Mouse (Mus musculus) gastrocnemius, postnatal 4 days (tissue): ENCODE data around the gene Cenpq. TPM values are rescaled to one million over a fixed set of nuclear protein-coding genes. Genes with fewer than 3 reads are reported as not detected.

ENCODE experiments used
- DNase-seq, 2 experiments: peaks; one replicate each; pipeline ENCODE4 v3.0.0; 2021 to 2022; ENCODE audit warnings: low spot score in 2 of 2, mixed read lengths in 2 of 2
- long read RNA-seq, 2 experiments: library from polyadenylated mRNA; stranded (forward); transcript quantifications; one replicate each; pipeline ENCODE4 v2.0.0; 2021
- total RNA-seq, 2 experiments: library from RNA; stranded (reverse); gene quantifications; 2 replicates each; pipeline ENCODE4 v1.2.3; 2021

Gene Cenpq
- 1 to 10 TPM; 7.7 to 9.8 TPM for total RNA-seq
- long read RNA-seq, experiment 1, transcript Cenpq-201 (9 exons, 1,942 nt) = major isoform, 9 of 11 reads
- long read RNA-seq, experiment 1, partial matches to known transcripts = 0 of 11 reads
- long read RNA-seq, experiment 1, other reads (novel, unspliced or antisense) = 2 of 11 reads
- long read RNA-seq, experiment 2, transcript Cenpq-201 (9 exons, 1,942 nt) = major isoform, 9 of 10 reads
- long read RNA-seq, experiment 2, partial matches to known transcripts = 0 of 10 reads
- long read RNA-seq, experiment 2, other reads (novel, unspliced or antisense) = 1 of 10 reads

DNA sequence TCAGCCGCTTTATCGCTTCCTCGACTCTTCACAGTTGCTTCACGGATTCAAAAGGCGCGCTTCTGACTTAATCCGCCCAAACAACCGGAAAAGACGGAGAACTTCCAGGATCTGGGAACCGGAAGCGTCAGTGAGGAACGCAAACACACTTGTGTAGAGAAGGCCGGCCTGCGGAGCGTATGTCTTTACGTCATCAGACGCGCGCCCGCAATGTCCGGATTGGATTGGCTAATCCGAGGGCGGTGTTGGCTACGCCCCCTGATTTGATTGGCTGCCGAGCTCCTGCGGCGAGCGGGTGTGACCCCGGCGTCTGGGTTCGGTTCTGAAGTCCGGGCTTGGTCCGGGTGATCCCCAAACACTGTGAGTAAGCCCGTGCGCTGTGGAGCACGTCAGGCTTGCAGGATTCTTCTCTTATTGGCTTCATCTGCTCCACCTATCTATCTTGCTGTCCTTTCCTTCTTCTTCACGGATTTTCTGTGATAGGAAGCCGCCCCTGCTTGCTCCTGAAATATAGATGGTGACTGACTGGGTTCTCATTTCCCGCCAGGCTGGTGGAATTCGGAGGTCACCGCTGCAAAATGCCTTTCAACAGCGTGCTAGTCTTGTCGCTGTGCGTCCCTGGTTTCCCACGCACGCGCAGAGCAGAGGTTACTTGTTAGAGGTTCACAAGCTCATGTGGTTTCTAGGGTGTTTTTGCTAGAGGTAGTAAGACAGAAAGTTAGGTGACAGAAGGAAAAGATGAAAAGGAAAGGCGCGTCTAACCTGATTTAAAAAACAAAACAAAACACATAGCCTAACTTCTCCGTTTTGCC lies at the start of gene Cenpq, which contains the start of gene Mut:
TSS of gene Cenpq (minus strand) at position 628 of the 812 bp plus-strand sequence.
TSS of gene Mut (plus strand) at position 266 of the 812 bp plus-strand sequence.
- DNase-seq = peak; percentile 95 to 99

DNA sequence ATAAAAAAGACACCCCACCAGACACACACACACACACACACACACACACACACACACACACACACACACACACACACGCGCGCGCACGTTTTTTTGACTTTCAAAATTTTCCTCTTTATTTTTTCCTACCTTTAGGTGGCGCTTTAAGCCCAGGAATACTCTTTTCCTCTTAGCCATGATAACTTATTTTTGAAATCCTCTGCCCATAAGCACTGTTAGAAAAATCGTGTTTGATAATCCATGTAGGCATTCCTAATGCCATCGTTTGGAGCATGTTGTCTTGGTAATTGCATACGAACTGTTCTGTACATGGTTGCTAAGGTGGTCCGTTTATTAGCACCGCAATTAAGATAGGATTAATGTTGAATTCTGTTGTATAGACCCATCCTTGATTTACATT lies 43.1 kb upstream of the Cenpq start:
- no peak for DNase-seq

DNA sequence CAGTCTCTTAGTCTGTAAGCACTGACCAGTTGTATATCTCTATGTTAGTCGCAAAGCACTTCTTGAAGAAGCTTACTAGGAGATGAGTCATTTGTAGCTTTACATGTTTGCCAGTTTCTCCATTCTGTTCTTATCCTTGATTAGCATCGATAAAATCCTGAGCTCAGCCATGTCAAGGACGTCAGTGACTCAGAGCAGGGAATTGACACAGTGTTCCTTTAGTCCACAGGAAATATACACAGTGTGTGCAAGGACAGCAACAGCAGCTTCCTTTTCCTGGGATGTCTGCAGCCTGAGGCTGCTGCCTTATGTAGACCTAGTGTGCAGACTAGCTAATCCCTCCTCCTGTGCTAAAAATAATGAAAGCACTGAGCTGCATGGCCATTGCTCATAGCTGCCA lies 13.7 kb upstream of the Cenpq start:
- DNase-seq = no peak

DNA sequence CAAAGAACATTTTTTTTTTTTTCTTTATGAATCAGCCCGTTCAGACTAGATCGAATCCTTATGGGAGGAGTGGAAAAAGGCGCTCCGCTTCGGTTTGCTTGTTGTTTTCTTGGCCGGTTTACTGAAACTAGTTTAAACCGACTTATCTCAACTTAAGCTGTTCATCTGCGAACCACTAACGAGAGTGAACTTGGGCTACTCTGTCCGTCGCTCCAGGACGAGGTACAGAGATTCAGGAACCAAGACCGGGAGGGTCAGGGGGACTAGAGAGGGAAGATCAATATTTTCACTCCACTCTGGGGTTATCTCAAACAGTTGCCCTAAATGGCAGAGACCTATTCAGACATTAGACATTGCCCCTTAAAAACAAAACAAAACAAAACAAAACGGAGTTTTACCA lies 862 bp downstream of the Cenpq start:
- no peak for DNase-seq

DNA sequence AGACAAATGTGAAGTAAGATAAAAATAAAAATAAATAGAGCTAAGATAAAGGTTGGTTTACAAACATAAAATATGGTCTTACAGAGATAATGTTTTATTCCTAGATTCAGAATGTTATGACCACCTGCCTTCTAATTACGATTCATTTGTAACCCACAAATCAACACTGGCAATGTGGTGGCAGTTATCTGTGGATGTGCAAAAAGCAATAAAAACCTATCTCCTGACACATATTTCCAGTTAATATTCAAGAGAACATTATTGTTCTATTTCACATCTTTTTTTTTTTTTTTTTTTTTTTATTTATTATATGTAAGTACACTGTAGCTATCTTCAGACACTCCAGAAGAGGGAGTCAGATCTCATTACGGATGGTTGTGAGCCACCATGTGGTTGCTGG lies 19.3 kb downstream of the Cenpq start:
- no peak for DNase-seq

DNA sequence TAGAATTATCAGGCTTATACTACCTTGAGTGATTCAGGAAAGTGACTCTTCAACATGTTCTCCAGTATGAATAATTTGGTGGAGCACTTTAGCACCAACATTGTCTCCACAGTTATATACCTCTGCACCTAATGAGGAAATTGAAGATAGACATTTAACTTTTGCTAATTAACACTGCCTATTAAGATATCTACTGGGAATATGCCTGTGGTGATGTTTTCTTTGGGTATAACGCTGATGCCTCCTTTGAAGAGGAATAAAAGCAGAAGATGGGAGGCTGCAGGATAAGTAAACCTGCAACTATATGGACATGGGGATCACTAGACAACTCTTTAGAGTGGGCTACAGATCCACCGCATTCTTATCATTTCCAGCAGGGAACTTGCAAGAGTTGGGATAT lies 20.6 kb downstream of the Cenpq start, which contains the start of gene Glyatl3:
TSS of gene Glyatl3 (minus strand) at position 101 of the 400 bp plus-strand sequence.
- no peak for DNase-seq

DNA sequence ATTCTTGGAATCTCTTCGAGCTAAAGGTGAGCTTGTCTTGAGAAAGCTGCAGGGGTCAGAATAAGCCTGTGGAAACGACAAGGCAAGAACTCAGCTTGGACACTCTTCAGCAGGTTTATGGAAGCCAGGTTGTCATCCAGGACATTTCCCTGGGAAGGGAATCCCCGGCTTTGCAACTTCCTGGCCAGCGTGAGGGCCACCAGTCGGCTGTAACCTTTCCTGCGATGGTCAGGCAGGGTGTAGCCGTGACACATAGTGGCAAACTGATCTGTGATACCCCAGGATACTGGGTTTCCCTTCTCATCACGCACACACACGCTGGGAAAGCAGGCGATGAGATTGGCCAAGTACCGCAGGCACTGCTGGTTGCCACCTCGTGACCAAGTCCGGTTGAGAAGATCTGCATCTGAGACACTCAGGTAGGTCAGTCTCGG lies 30.1 kb downstream of the Cenpq start:
- no peak for DNase-seq

DNA sequence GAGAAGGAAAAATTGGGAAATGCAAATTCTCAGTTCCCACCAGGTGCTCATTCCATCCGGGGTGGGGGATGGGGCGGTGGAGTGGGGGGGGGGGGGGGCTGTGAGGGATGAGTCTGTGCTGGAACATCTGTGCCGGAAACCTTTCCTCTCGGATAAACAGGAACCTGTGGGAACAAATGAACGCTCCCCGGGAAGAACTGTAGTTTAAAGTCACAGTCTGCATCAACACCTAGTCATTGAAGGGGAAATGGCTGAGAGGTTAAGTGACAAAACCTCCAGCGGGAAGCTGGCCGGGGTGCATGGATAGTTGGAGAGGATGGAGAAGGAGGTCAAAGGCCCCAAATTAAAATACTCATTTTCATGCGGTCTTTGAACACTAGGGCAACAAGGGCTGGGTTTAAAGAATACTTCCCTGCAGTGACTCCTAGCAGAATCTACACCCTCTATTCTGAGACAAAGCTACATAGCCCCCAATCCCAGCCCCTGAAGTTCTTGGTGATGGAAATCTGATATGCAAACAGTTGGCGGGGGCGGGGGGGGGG lies 30.7 kb downstream of the Cenpq start:
- DNase-seq = no peak

DNA sequence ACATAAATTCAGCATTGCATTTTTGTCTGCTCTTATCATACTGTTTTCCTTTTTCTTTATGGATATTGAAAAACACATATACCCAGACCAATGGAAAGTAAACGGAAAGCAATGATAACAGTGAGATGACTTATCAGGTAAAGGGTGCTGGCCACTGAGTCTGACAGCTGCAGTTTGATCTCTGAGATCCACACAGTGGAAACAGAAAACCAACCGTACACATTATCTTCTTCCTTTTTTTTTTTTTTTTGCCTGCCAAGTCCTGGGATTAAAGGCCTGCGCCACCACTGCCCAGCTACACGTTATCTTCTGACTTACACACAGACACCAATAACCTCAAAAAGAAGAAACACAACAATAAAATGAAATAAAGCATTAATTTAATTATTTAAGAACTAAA lies 31.5 kb downstream of the Cenpq start:
- DNase-seq = no peak

DNA sequence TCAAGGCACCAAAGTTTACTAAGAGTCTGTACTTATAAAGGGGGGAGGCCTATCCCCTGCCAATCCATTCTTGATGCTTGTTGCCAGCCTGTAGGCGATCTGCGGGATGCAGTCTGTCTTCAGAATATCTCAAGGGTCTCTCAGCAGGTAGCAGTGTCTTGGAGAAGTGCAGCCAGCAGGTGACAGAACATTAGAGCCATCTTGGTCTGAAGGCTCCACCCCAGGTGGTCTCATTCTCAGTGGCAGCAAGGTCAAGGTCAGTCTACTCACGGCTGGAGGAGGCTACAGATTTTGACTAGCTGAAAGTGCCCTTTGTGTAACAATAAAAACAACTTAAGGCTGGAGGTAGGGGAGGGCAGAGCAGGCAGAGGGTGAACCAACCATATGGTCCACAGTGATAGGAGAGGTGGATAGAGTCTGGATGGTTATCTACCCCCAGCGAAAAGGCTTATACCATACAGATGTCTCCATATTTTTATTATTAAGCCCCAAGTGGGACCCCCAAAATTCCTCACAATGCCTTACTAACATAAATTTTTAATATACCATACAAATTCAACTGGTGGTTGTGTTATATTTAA lies 35.0 kb downstream of the Cenpq start:
- no peak for DNase-seq

DNA sequence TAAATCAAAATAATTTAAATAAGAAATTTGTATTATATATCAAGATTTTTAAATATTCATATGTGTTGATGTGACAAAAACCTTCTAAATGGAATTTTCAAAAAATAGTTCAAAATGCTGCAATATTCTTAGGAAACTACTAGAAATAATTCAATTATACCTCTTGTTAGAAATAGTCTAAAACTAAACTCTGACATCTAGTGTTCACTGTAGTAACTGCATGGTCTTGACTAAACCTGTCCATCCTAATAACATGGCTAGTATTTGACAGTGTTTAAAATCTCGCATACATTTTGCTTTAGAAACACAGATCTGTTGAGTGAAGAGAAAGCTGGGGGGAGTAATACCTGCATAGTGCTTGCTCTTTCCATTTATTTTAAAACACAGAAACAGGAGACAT lies 38.0 kb downstream of the Cenpq start:
- no peak for DNase-seq

DNA sequence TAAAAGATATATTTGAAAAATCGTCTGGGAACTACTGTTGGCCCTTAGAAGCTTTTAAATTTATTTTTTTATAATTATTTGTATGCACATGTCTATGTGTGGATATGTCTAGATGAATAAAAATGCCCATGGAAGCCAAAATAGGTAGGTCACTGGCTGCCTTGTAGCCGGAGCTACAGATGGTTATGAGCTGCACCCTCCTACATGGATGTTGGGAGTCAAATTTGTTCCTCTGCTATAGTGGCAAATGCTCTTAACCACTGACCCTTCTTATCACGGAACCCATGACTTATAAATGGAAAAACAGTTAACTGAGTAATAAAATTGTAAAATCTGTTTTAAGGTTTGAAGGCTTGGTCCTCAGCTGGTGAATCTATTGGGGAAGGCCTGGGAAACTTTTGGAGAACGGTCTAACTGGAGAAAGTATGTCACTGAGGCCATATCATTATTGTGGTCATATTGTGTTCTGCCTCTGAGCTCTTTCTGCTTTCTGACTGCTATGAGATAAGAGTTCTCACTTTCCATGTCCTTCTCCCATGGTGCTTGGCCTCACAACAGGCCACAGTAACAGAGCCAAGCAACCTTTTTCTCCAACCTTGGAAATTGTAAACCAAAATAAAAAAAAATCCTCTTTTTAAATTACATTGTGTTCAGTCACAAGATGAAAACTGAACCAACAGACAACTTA lies 46.9 kb downstream of the Cenpq start:
- DNase-seq = no peak

DNA sequence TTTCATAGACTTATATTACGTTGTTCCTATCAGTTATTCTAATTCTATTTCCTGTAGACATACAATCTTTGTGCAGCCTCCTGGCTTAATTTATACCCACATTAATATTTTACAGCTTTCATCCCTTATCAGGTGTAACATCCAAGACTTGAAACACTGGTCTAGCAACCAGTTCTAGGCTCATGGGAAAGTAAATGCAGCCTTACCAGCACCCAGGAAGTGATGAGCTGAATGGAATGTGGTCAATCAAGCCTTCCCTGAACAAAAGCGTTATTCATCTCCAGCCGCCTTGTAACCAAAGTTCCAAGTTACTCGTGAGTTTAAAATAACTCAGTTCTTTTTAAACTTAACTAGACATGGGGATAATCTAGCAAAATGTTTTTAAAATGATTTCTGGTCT lies 49.7 kb downstream of the Cenpq start:
- DNase-seq = no peak

DNA sequence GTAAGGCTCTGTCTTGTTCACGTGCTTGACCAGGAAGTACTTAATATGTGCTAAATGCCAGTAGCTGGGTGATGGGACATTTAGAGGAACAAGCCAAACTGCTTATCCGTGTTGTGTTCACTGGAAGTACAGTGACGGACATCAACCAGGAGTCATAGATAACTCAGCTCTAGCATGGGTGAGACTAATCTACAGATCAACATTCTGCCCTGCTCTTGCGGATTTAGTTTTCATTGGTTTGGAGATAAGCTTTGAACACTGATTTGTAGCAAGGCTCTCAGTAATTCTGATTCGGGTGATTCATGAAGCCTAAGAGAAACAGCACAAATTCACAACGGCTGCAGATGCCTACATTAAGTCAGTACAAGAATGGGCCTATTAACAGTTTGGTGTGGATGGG lies 52.7 kb downstream of the Cenpq start:
- DNase-seq = no peak

DNA sequence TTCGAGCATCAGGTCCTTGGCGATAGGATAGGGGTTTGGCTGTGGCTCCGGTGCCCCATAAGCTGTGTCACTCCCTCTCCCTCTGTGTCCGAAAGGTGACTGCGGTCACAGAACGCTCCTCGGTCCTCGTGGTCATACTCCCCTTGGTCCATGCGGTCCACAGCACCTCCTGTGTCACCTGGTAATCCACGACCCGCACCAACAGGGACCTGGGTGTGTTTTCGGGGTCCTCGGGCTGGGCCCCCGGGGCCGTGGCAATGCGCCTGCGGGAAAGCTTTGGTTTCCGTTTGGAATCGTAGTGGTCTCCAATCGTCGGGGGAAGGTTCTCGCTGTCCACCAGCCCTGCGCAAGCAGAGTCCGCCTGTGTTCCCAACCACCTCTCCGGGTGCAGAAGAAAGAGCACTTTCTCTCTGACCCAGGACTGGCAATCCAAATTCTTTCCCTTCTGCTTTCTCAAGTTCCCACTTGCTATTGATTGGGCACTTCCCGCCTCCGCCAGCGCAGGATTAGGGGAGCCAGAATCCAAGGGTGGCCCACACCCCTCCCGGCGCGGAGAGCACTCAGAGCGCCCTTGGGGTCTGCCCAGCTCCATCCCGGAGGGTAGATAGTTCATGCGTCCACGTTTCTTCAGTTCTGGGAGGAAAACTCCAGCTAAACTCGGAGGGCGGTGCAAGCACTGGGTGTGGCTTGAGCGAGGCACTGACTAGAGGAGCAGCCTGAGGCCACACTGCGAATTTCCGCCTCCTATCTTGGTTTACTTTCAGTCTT lies 54.7 kb downstream of the Cenpq start, which contains the start of gene 9130008F23Rik:
TSS of gene 9130008F23Rik (minus strand) at position 636 of the 768 bp plus-strand sequence.
- DNase-seq = peak; percentile 16 to 46

DNA sequence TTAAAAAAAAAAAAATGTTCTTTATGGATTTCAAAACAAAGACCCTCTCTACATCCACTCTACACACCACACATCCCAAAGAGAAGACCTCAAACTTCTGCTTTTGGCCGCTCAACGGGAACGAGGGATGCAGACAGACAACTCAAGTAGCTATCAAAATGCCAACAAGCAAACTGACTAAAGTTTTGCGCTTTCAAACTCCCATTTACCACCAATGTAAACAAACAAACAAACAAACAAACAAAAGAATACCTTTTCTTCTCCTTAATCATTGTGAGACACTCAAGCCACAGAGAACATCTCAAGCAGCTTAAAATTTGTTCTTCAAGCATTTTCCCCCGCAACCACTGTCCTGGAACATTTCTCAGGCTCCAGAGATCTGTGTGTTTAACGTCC lies 55.3 kb downstream of the Cenpq start:
- no peak for DNase-seq

DNA sequence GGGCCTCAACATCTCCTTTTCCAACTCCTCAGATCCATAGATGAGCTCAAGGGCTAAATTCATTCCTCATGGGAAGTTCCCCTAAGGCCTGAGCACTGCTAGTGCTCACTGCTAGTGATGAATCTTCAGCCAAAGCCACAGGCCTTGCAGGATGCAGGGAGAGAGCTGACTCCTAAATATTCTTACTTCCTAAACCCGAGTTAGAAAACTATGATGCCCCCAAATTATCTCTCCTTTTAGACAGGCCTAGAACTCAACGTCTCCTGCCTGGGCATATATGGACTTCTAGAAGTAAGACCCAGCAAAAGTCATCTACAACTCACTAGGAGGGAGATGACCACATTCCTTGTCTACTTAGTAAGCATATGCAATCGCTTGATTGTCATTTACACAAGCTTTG lies 57.1 kb downstream of the Cenpq start:
- no peak for DNase-seq

DNA sequence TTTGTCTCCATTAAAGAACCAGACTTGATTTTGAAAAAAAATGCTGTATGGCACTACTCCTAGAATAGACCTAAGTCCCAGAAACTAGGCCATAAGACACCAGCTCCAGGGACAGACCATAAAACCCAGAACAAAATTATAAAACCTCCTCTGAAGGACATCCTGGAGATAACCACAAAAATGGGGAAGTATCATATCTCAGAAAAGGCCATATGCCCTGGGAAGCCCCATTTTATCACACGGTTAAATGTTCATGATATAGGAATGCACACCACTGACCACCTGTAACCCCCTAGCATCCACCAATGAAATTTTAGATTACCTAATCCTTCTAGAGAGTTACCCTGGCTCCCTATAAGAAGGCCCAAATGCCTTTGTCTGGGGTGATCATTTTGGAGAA lies 59.3 kb downstream of the Cenpq start:
- no peak for DNase-seq

DNA sequence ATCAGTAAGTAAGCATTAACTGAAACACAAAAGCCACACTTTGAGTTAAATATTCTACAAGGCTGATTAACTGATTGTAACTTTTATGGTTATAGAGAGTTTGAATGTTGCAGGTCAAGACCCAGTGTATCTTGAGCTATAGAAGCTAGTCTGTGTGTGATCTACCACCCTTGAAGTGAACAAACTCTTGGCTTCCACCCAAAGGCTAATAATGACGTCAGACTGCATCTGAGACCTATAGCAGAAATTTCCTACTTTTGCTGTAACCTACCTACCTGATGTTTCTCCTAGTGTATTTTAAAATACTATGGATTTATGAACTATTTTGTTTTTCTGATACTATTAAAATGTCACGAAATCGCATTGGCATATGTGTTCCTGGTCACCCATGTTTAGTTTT lies 60.1 kb downstream of the Cenpq start:
- DNase-seq = no peak

DNA sequence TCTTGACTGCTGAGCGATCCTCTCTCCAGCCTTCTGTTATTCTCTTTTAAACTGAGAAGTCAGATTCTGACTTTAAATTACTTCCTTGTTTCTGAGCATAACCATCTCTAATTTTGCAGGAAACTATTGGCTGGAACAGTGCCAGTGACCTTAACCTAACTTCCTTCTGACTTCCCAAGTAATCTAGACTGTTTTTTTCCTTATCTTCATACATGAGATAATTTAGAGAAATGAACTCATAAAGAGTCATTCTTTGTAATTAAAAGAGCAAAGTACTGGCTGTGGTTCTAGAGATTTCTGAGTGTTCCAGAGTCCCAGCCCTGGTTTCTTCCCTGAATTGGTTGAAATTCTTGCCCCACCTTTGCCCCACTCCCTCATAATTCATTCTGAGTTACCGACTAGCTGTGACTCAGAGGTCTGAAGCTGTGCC lies 61.2 kb downstream of the Cenpq start:
- no peak for DNase-seq
